Mouse (Mus musculus): ENCODE measurements around the gene Nphp1. TPM values are rescaled to one million over a fixed set of nuclear protein-coding genes. Genes with fewer than 3 reads are reported as not detected.

The Nphp1 gene
- total and polyA plus RNA-seq, 3 experiments = 19.1 to 63.6 (median 37.1) TPM

DNA sequence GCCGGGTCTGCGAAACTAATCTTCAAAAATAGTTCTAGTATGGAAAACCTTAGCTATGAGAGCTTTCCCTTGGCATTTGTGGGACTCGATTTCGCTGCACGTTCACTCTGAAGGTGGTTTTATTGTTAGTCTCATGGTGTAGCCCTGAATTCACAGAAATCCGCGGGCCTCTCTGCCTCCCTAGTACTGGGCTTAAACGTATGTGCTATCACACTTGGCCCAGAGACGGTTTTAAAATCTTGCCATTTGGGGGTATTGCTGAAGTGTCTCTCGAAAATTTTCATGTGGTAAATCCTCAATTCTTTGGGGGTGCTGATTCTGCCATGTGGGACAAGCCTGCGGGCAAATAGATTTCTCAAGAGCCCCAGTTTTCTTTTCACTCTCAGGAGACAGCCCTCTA, 441 bp upstream of the Nphp1 start (continued):
- TF ChIP-seq USF1 (IDR thresholded peaks at IDR 0.05; ENCODE audit: low read depth, low read length) (no peak), RCOR1 (IDR thresholded peaks at IDR 0.05; ENCODE audit: low read depth, low read length) (no peak; the same call in 1 of the 2 replicates), POLR2AphosphoS5 (IDR thresholded peaks at IDR 0.05; ENCODE audit: borderline replicate concordance, low read depth, low read length) (no peak), GATA1 (IDR thresholded peaks at IDR 0.05; ENCODE audit: low read depth, low read length) (no peak), NELFE (IDR thresholded peaks at IDR 0.05; ENCODE audit: low read depth, low read length) (no peak), ETS1 (IDR thresholded peaks at IDR 0.05; ENCODE audit: low read depth, low read length) (0 out of 2 replicates have a peak, but pooled peaks have one; percentile 16)

DNA sequence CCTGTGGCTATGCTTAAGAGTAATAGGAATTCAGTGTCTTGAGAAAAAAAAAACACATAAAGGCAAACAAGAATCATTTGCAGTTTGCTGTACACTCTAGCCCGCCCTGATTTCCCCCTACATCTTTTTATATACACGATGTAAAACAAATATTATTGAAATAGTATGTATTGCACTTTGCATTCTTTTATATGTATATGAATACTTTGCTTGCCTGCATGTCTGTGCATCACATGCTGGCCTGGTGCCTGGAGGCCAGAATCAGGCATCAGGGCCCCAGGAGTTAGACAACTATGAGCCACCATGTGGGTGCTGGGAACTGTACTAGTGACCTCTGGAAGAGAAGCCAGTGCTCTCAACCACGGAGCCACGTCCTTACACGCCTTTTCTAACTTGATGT, 1.5 kb downstream of the Nphp1 start:
- H3K79me2 ChIP-seq (ENCODE audit: control insufficient read depth, insufficient read depth, low read length, poor library complexity) = peaks cover 18% of the 10 kb centered on the region
- H3K9me3 ChIP-seq (replicated peaks; ENCODE audit: insufficient read depth, low read length) = no peaks in the 10 kb centered on the region
- H3K36me3 ChIP-seq (ENCODE audit: control insufficient read depth in 1 of 2, insufficient read depth in 2 of 2, low read length in 2 of 2) = peaks cover 0 to 15% of the 10 kb centered on the region in 2 experiments; a peak in 2 of 4 replicates
- TF ChIP-seq POLR2AphosphoS2 (IDR thresholded peaks at IDR 0.05; ENCODE audit: low read length) (no peak), GATA1 (IDR thresholded peaks at IDR 0.05; ENCODE audit: low read depth, low read length) (no peak), MYC (IDR thresholded peaks at IDR 0.05; ENCODE audit: low read depth, low read length) (no peak), GABPA (IDR thresholded peaks at IDR 0.05; ENCODE audit: low read depth, low read length) (no peak)
- H3K4me1 ChIP-seq (ENCODE audit: control insufficient read depth in 1 of 2, insufficient read depth in 2 of 2, low read length in 2 of 2) = peaks cover 3 to 15% of the 10 kb centered on the region in 2 experiments
- H3K4me3 ChIP-seq (ENCODE audit: control insufficient read depth in 1 of 2, insufficient read depth in 1 of 2, low read depth in 2 of 2, low read length in 2 of 2) = no peak overlapping the region
- DNase-seq (ENCODE audit: low read depth, low spot score) = no peak
- no peak overlapping the region for H3K27ac ChIP-seq (ENCODE audit: control insufficient read depth, low read depth, low read length)
- no peak overlapping the region for H3K9ac ChIP-seq (ENCODE audit: control insufficient read depth, low read depth, low read length, poor library complexity, severe bottlenecking)
- no peaks in the 10 kb centered on the region for H3K27me3 ChIP-seq (ENCODE audit: control insufficient read depth in 1 of 2, insufficient read depth in 2 of 2, low read length in 2 of 2)

DNA sequence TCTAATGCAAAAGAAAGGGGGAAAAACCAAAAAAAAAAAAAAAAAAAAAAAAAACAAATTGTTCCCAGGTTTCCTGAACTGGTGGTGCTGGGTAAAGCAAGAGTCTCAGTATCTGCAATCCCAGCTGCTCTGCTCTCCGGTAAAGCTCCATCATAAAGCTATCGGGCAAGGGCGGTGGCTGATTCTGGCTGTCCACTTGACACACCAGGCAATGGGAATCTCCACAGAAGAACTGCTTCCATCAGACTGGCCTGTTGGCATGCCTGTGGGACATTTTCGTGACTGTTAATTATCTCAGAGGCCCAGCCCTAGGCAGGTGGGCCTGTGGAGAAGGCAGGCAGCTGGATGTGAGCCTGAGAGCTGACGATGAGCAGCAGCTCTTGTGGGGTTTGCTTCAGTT, 10.2 kb downstream of the Nphp1 start:
- H3K36me3 ChIP-seq (ENCODE audit: control insufficient read depth in 1 of 2, insufficient read depth in 2 of 2, low read length in 2 of 2) = peaks cover 0 to 2% of the 10 kb centered on the region in 2 experiments; a peak in 1 of 4 replicates
- H3K9me3 ChIP-seq (replicated peaks; ENCODE audit: insufficient read depth, low read length) = no peaks in the 10 kb centered on the region
- no peaks in the 10 kb centered on the region for H3K27me3 ChIP-seq (ENCODE audit: control insufficient read depth in 1 of 2, insufficient read depth in 2 of 2, low read length in 2 of 2)
- no peak overlapping the region for H3K27ac ChIP-seq (ENCODE audit: control insufficient read depth, low read depth, low read length)
- DNase-seq (ENCODE audit: low read depth, low spot score) = no peak
- H3K79me2 ChIP-seq (ENCODE audit: control insufficient read depth, insufficient read depth, low read length, poor library complexity) = no peaks in the 10 kb centered on the region
- no peaks in the 10 kb centered on the region for H3K4me1 ChIP-seq (ENCODE audit: control insufficient read depth in 1 of 2, insufficient read depth in 2 of 2, low read length in 2 of 2)
- H3K9ac ChIP-seq (ENCODE audit: control insufficient read depth, low read depth, low read length, poor library complexity, severe bottlenecking) = no peak overlapping the region
- H3K4me3 ChIP-seq (ENCODE audit: control insufficient read depth in 1 of 2, insufficient read depth in 1 of 2, low read depth in 2 of 2, low read length in 2 of 2) = no peak overlapping the region
- no peak for TF ChIP-seq ZMIZ1 (IDR thresholded peaks at IDR 0.05; ENCODE audit: low read depth, low read length)

DNA sequence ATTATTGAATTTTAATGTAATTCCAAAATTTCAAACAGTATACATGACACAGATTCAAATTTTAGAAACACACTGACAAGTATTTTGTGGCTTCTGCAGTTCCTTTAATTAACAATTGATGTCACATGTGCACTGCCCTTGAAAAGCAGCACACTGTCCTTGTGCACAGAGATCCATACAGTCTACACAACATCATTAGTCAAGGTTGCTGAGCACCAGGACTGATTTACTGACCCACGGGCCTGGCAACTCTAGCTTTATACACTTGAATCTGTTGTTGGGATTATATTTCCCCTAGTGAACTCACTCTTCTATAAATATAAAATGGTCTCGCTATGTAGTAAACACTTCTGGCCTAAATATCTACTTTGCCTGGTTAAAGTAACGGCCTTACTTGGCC, 13.7 kb downstream of the Nphp1 start:
- no peaks in the 10 kb centered on the region for H3K27me3 ChIP-seq (ENCODE audit: control insufficient read depth in 1 of 2, insufficient read depth in 2 of 2, low read length in 2 of 2)
- H3K9ac ChIP-seq (ENCODE audit: control insufficient read depth, low read depth, low read length, poor library complexity, severe bottlenecking) = no peak overlapping the region
- H3K4me1 ChIP-seq (ENCODE audit: control insufficient read depth in 1 of 2, insufficient read depth in 2 of 2, low read length in 2 of 2) = no peaks in the 10 kb centered on the region
- no peak for DNase-seq (ENCODE audit: low read depth, low spot score)
- H3K27ac ChIP-seq (ENCODE audit: control insufficient read depth, low read depth, low read length) = no peak overlapping the region
- no peaks in the 10 kb centered on the region for H3K79me2 ChIP-seq (ENCODE audit: control insufficient read depth, insufficient read depth, low read length, poor library complexity)
- peaks cover 0 to 2% of the 10 kb centered on the region in 2 experiments; a peak in 1 of 4 replicates for H3K36me3 ChIP-seq (ENCODE audit: control insufficient read depth in 1 of 2, insufficient read depth in 2 of 2, low read length in 2 of 2)
- no peaks in the 10 kb centered on the region for H3K9me3 ChIP-seq (replicated peaks; ENCODE audit: insufficient read depth, low read length)
- no peak overlapping the region for H3K4me3 ChIP-seq (ENCODE audit: control insufficient read depth in 1 of 2, insufficient read depth in 1 of 2, low read depth in 2 of 2, low read length in 2 of 2)
- TF ChIP-seq E2F4 (IDR thresholded peaks at IDR 0.05; ENCODE audit: borderline replicate concordance, low read depth, low read length) (no peak), EP300 (IDR thresholded peaks at IDR 0.05; ENCODE audit: low read depth in 1 of 2, low read length in 2 of 2) (no peak), SIN3A (IDR thresholded peaks at IDR 0.05; ENCODE audit: low read length) (no peak), SMC3 (IDR thresholded peaks at IDR 0.05; ENCODE audit: low read depth, low read length) (no peak), TCF12 (IDR thresholded peaks at IDR 0.05; ENCODE audit: low read depth, low read length) (no peak), MYC (IDR thresholded peaks at IDR 0.05; ENCODE audit: low read depth, low read length) (no peak), ZKSCAN1 (IDR thresholded peaks at IDR 0.05; ENCODE audit: low read depth, low read length) (no peak), UBTF (IDR thresholded peaks at IDR 0.05; ENCODE audit: borderline replicate concordance, insufficient read depth, low read depth, low read length) (no peak), NELFE (IDR thresholded peaks at IDR 0.05; ENCODE audit: low read depth, low read length) (no peak), MEF2A (IDR thresholded peaks at IDR 0.05; ENCODE audit: extremely low read depth, insufficient replicate concordance, low read depth, low read length, poor library complexity, severe bottlenecking) (no peak), POLR2A (IDR thresholded peaks at IDR 0.05; ENCODE audit: control insufficient read depth in 1 of 2, insufficient read depth in 1 of 2, low read depth in 1 of 2, low read length in 2 of 2, poor library complexity in 1 of 2) (no peak), MAZ (IDR thresholded peaks at IDR 0.05; ENCODE audit: low read depth, low read length) (no peak), JUND (IDR thresholded peaks at IDR 0.05; ENCODE audit: low read depth, low read length) (no peak), CHD1 (IDR thresholded peaks at IDR 0.05; ENCODE audit: low read depth, low read length) (no peak), CHD2 (IDR thresholded peaks at IDR 0.05; ENCODE audit: low read length) (no peak), TBP (IDR thresholded peaks at IDR 0.05; ENCODE audit: low read depth, low read length) (no peak)

All from MEL (cell line).